7 mouse cellular contexts compared by ENCODE assay signal in genomic region chr10:83543439-83544102, GRCm38 (mm10). TPM values are rescaled to one million over a fixed set of nuclear protein-coding genes. Genes with fewer than 3 reads are reported as not detected.
DNase-seq lines count a peak whose midpoint lies in the region; ATAC-seq lines count a peak whose summit lies in the region.

TSS of gene Washc4 (plus strand) at chr10:83543752.

- no peaks in the 10 kb centered on the region for H3K27me3 ChIP-seq in embryonic facial prominence, embryonic 10.5 days (replicated peaks; ENCODE audit: low read depth, poor library complexity, severe bottlenecking)
- no peaks in the 10 kb centered on the region for H3K27me3 ChIP-seq in limb, embryonic 11.5 days (ENCODE audit: control insufficient read depth, insufficient read depth, low read length)
- no peaks in the 10 kb centered on the region for H3K27me3 ChIP-seq in midbrain, embryonic 14.5 days (ENCODE audit: control insufficient read depth, insufficient read depth, low read length)

- H3K27ac ChIP-seq in embryonic facial prominence, embryonic 10.5 days (replicated peaks), result peak within 1 kb of the TSS; percentile 95
- H3K27ac ChIP-seq in limb, embryonic 11.5 days (replicated peaks; ENCODE audit: low read depth, low read length), result peak within 1 kb of the TSS; percentile 71; the same call in 1 of the 2 replicates
- H3K27ac ChIP-seq in midbrain, embryonic 14.5 days (replicated peaks; ENCODE audit: low read depth, low read length), result peak within 1 kb of the TSS; percentile 91

- ATAC-seq in limb, embryonic 11.5 days (ENCODE audit: insufficient number of reproducible peaks, low FRiP score, low TSS enrichment, low read depth), result peak; percentile 99
- peak; percentile 99 for ATAC-seq in midbrain, embryonic 14.5 days (ENCODE audit: low FRiP score, low TSS enrichment)

- H3K9ac ChIP-seq in limb, embryonic 11.5 days (ENCODE audit: low read length), result peak within 1 kb of the TSS; percentile 92
- peak within 1 kb of the TSS; percentile 86 for H3K9ac ChIP-seq in midbrain, embryonic 14.5 days (replicated peaks; ENCODE audit: low read length)

- H3K4me2 ChIP-seq in limb, embryonic 11.5 days (ENCODE audit: low read depth, severe bottlenecking), result peak within 1 kb of the TSS; percentile 49
- H3K4me2 ChIP-seq in midbrain, embryonic 14.5 days (ENCODE audit: low read length), result peak within 1 kb of the TSS; percentile 70

- no peaks in the 10 kb centered on the region for H3K9me3 ChIP-seq in embryonic facial prominence, embryonic 10.5 days
- H3K9me3 ChIP-seq in limb, embryonic 11.5 days (ENCODE audit: control insufficient read depth, low read length), result no peaks in the 10 kb centered on the region
- H3K9me3 ChIP-seq in midbrain, embryonic 14.5 days (ENCODE audit: control insufficient read depth, low read length), result no peaks in the 10 kb centered on the region

- H3K4me1 ChIP-seq in embryonic facial prominence, embryonic 10.5 days, result peaks cover 11% of the 10 kb centered on the region
- no peaks in the 10 kb centered on the region; the same call in 1 of the 2 replicates for H3K4me1 ChIP-seq in limb, embryonic 11.5 days (ENCODE audit: control insufficient read depth, insufficient read depth, low read length)
- H3K4me1 ChIP-seq in midbrain, embryonic 14.5 days (ENCODE audit: control insufficient read depth, insufficient read depth, low read length), result peaks cover 13% of the 10 kb centered on the region

- peak; percentile 98 for DNase-seq in adrenal gland, postnatal 10 days
- DNase-seq in embryonic facial prominence, embryonic 10.5 days (ENCODE audit: low spot score), result peak; percentile 95
- peak; percentile 100 for DNase-seq in heart, adult 11 months
- DNase-seq in kidney, adult 18-20 months, result peak; percentile 95
- peak; percentile 92 for DNase-seq in limb, embryonic 11.5 days (ENCODE audit: low spot score)
- peak; percentile 97 for DNase-seq in midbrain, embryonic 14.5 days
- peak; percentile 91 to 93 for DNase-seq in spleen, adult 18-20 months

- WGBS in embryonic facial prominence, embryonic 10.5 days, result 2% methylated on average over 49 of the region's 49 CpGs
- WGBS in limb, embryonic 11.5 days, result 1% methylated on average over 49 of the region's 49 CpGs
- 2% methylated on average over 49 of the region's 49 CpGs for WGBS in midbrain, embryonic 14.5 days

- peaks cover 13% of the 10 kb centered on the region for H3K36me3 ChIP-seq in embryonic facial prominence, embryonic 10.5 days (replicated peaks)
- H3K36me3 ChIP-seq in limb, embryonic 11.5 days (ENCODE audit: control insufficient read depth, insufficient read depth, low read length), result no peaks in the 10 kb centered on the region
- H3K36me3 ChIP-seq in midbrain, embryonic 14.5 days (ENCODE audit: control insufficient read depth, insufficient read depth, low read length), result peaks cover 6% of the 10 kb centered on the region

- H3K4me3 ChIP-seq in embryonic facial prominence, embryonic 10.5 days, result peak within 1 kb of the TSS; percentile 85
- peak within 1 kb of the TSS; percentile 70 for H3K4me3 ChIP-seq in limb, embryonic 11.5 days (ENCODE audit: low read depth, low read length)
- H3K4me3 ChIP-seq in midbrain, embryonic 14.5 days (replicated peaks; ENCODE audit: low read depth, low read length), result peak within 1 kb of the TSS; percentile 97

RNA-seq across cellular contexts. Expression of gene Washc4, which starts in this region (rescaled TPM):
- total RNA-seq in adrenal gland, postnatal 10 days (2021), result 10 to 100 TPM; 18.0 to 20.8 TPM
- 40.7 TPM in 2 replicates for polyA plus RNA-seq in embryonic facial prominence, embryonic 10.5 days (2016; fragmentation: Nextera tagmentation; extraction: Ambion mirVana)
- polyA plus RNA-seq in limb, embryonic 11.5 days (2014; fragmentation: Nextera tagmentation; extraction: Ambion mirVana), result 33.9 and 35.2 TPM in 2 replicates
- polyA plus RNA-seq in midbrain, embryonic 14.5 days (2014; fragmentation: Nextera tagmentation; extraction: Ambion mirVana), result 20.7 and 35.0 TPM in 2 replicates

Comparison
In these comparisons a context has a peak if more than half of its experiments do, and no peak if none do; other contexts are left out.
1. Peak in every context shown above with its lines: DNase-seq, ATAC-seq, H3K4me3 ChIP-seq and H3K27ac ChIP-seq.